Mouse (Mus musculus) neural tube, embryonic 11.5 days (tissue): ENCODE measurements around the gene Lingo3. TPM values are rescaled to one million over a fixed set of nuclear protein-coding genes. Genes with fewer than 3 reads are reported as not detected.

ENCODE experiments used
- ATAC-seq: fragments of 200-750 bp; cut with Nextera tagmentation; 2 replicates; pipeline ENCODE4 v1.8.0; 2017; ENCODE audit warnings: moderate number of reproducible peaks, mild to moderate bottlenecking, moderate TSS enrichment, moderate library complexity; ENCODE audit not compliant: insufficient read depth, low FRiP score, low TSS enrichment
- DNase-seq: peaks from one replicate; pipeline ENCODE4 v3.0.0-alpha.2; 2015; ENCODE audit warnings: low spot score
- H3K27ac ChIP-seq: fragments of 300-500 bp; sonication (generic); 2 replicates; pipeline ENCODE4 v1.5.1; 2014; ENCODE audit warnings: low read depth, mild to moderate bottlenecking, low read length
- H3K27me3 ChIP-seq: fragments of 300-500 bp; sonication (generic); 2 replicates; pipeline ENCODE4 v1.6.1; 2014; ENCODE audit warnings: mild to moderate bottlenecking, low read length, mixed read lengths; ENCODE audit not compliant: control insufficient read depth, insufficient read depth
- H3K36me3 ChIP-seq: fragments of 300-500 bp; sonication (generic); 2 replicates; pipeline ENCODE4 v1.6.1; 2014; ENCODE audit warnings: mild to moderate bottlenecking, low read length, moderate library complexity, mixed read lengths; ENCODE audit not compliant: control insufficient read depth, insufficient read depth
- H3K4me1 ChIP-seq: fragments of 300-500 bp; sonication (generic); 2 replicates; pipeline ENCODE4 v1.6.1; 2014; ENCODE audit warnings: low read length, mixed read lengths; ENCODE audit not compliant: control insufficient read depth, insufficient read depth
- H3K4me2 ChIP-seq: fragments of 300-500 bp; sonication (generic); 2 replicates; pipeline ENCODE4 v1.6.1; 2014; ENCODE audit warnings: low read depth, mild to moderate bottlenecking, moderate library complexity
- H3K4me3 ChIP-seq: fragments of 300-500 bp; sonication (generic); 2 replicates; pipeline ENCODE4 v1.5.1; 2014; ENCODE audit warnings: low read depth, low read length
- H3K9ac ChIP-seq: fragments of 300-500 bp; sonication (generic); 2 replicates; pipeline ENCODE4 v1.6.1; 2014; ENCODE audit warnings: mild to moderate bottlenecking, low read length
- H3K9me3 ChIP-seq: fragments of 300-500 bp; sonication (generic); 2 replicates; pipeline ENCODE4 v1.6.1; 2016; ENCODE audit warnings: low read length; ENCODE audit not compliant: control insufficient read depth
- WGBS: fragments of 180-500 bp; shearing (Covaris S2); extraction: QIAGEN DNeasy Blood & Tissue Kit; methylation state at CpG from one replicate; pipeline ENCODE4 v1.1.7; 2014; 5-methylcytosine and 5-hydroxymethylcytosine counted together
- polyA plus RNA-seq: library from polyadenylated mRNA; unstranded; fragments of >200 nt; fragmentation: Nextera tagmentation; extraction: Ambion mirVana; gene quantifications from 2 replicates; pipeline ENCODE4 v1.2.1, GENCODE M21; 2014

Lingo3 gene
- polyA plus RNA-seq, 1 experiment from 2014 or later: 0.40 TPM

DNA sequence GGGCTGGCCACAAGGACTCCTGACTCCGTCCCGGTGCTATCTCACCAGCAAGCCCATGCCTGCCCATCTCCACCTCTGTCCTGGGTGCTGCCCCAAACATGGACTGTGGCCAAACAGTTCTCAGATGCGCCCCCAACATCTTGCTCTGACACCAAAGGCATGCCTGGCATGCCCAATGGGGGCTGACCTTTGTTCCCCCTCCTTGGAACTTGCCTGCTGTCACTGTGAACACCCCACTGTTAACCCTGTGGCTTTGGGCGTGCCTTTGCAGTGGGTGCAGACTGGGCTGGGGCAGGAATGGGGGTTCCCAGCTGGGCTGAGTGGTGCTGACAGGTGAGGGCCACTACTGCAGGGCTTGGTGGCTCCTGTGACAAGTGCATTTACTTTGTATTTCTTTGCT, 50.0 kb downstream of the Lingo3 start:
- peaks cover 31% of the 10 kb centered on the region for H3K36me3 ChIP-seq
- no peak overlapping the region; the same call in 1 of the 2 replicates for H3K4me3 ChIP-seq
- H3K27me3 ChIP-seq: no peaks in the 10 kb centered on the region
- H3K4me1 ChIP-seq: peaks cover 10% of the 10 kb centered on the region
- no peak overlapping the region for H3K4me2 ChIP-seq
- ATAC-seq: no peak
- no peak for DNase-seq
- H3K27ac ChIP-seq: no peak overlapping the region
- 89% methylated on average over 4 of the region's 4 CpGs for WGBS
- H3K9ac ChIP-seq: no peak overlapping the region
- H3K9me3 ChIP-seq: no peaks in the 10 kb centered on the region

DNA sequence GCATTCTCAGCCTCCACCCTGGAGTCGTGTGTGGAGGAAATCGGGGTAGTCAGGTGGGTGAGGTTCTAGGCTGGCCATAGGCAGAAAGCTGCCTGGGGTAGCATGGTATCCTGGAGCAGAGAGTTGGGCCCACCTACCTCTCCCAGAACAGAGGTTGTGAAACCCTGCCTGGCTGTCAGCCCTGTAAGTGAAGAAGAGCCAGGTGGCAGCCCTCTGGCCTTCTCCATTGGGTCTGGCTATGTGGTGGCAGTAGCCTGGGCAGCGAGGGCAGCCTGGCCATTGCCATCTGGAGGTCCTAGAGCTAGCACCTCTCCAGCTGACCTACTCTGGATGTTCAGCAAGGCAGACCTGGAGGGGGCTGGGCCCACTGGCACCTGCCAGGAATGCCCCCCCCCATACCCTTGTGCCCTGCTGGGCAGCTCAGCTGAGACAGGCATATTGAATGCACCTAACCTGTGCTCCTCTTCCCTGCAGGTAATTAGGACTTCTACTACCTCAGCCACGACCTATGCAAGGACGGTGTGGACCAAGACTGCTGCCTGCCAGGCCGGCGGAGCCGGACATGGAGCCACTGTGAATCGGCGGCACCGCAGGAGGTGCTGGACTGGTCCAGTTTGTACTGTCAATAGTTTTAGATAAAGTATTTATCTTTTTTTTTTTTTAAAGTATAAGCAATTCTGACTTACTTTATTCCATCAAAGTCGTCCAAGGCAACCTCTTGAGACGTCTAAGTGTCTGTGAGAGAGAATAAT, 50.6 kb downstream of the Lingo3 start:
- H3K4me2 ChIP-seq: no peak overlapping the region
- no peak overlapping the region for H3K4me3 ChIP-seq
- peaks cover 10% of the 10 kb centered on the region for H3K4me1 ChIP-seq
- DNase-seq: no peak
- H3K36me3 ChIP-seq: peaks cover 34% of the 10 kb centered on the region
- no peak overlapping the region for H3K27ac ChIP-seq
- H3K27me3 ChIP-seq: no peaks in the 10 kb centered on the region
- 92% methylated on average over 13 of the region's 13 CpGs for whole genome bisulfite sequencing
- no peak overlapping the region for H3K9ac ChIP-seq
- no peak for ATAC-seq
- H3K9me3 ChIP-seq: no peaks in the 10 kb centered on the region

DNA sequence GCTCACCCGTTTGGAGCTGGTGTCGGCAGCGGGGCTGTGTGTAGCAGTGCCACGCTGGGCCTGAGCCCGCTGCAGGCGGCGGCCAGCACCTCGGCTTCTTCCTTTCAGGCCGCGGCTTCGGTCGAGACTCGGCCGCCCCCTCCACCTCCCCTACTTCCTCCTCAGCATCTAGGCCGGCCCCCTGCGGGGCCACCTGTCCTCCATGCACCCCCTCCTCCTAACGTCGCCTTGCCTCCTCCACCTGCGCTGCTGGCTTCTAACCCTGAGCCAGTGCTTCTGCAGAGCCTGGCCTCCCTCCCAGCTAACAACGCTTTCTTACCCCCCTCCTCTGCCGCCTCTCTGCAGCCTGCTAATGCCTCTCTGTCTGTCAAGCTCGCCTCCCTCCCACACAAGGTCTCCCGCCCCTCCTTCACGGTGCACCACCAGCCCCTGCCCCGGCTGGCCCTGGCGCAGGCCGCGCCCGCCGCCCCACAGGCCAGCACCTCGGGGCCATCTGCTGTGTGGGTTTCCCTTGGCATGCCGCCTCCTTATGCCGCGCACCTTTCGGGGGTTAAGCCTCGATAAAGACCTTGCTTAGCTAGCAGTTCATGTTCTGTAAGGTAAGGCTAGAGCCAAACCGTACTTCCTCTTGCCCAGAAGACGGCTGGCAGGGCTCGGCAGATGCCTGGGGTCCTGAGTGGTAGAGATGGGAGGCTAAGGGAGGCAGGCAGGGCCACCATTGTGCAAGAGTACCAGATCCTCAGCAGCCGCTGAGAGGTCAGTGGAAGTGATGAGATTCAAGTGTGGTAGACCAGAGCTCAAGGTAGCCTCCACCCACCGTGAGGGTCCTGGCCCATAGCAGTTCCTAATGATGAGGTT, 51.4 kb downstream of the Lingo3 start:
- peaks cover 38% of the 10 kb centered on the region for H3K36me3 ChIP-seq
- H3K9me3 ChIP-seq: no peaks in the 10 kb centered on the region
- WGBS: 76% methylated on average over 41 of the region's 41 CpGs
- no peak overlapping the region for H3K9ac ChIP-seq
- ATAC-seq (no peak), DNase-seq (no peak)
- H3K4me3 ChIP-seq: no peak overlapping the region
- peaks cover 10% of the 10 kb centered on the region for H3K4me1 ChIP-seq
- no peaks in the 10 kb centered on the region for H3K27me3 ChIP-seq
- H3K4me2 ChIP-seq: no peak overlapping the region
- no peak overlapping the region for H3K27ac ChIP-seq

DNA sequence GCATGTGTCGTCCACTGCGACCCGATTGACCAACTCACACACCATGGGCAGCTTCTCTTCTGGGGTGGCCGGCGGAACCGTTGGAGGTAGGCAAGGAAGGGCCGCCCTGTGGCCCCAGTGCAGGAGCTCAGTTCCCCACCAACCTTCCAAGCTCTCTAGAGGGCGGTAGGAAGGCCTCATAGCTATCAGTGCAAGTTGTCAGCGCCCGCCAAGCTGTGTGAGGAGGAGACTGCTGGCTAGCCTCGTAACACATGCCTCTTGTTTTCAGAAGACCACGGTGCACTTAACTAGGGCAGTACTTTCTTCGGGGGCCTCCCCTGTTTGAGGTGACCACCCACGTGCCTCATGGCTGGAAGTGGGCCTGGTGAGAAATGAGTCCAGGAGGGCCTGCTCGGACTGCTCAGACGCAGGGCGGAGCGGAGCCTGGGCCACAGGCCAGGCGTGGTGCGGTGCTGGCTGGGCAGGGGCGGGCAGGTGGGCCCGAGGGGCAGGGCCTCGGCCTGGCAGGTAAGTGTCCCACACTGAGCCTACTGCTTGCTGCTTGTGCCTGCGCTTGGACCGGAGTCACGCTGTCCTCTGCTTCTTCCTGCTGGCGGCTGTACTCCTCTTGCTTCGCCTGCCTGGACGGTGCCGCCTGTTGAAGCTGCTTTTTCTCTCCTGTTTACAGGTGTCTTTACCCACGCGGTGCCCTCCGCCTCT, 52.2 kb downstream of the Lingo3 start:
- Histone ChIP-seq H3K4me3 (no peak overlapping the region), H3K9me3 (no peaks in the 10 kb centered on the region), H3K36me3 (peaks cover 40% of the 10 kb centered on the region), H3K9ac (no peak overlapping the region), H3K4me1 (peaks cover 2% of the 10 kb centered on the region), H3K4me2 (no peak overlapping the region), H3K27ac (no peak overlapping the region), H3K27me3 (no peaks in the 10 kb centered on the region)
- ATAC-seq (no peak), DNase-seq (no peak)
- 83% methylated on average over 33 of the region's 33 CpGs for WGBS

DNA sequence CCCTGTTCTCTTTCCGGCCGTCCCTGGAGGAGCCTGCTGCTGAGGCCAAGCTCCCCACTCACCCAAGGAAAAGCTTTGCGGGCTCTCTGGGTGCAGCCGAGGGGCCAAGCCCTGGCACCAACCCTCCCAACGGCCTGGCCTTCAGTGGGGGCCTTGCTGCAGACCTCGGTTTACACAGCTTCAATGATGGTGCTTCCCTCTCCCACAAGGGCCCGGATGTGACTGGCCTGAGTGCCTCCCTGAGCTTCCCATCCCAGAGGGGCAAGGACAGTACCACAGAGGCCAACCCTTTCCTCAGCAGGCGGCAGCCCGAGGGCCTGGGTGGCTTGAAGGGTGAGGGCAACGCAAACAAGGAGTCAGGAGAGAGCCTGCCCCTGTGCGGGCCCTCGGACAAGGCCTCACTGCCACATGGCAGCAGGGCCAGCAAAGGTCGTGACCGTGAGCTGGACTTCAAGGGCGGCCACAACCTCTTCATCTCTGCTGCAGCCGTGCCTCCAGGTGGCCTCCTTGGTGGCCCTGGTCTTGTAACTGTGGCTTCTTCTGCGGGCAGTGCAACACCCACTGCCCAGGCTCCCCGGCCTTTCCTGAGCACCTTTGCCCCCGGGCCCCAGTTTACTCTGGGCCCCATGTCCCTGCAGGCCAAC, 53.0 kb downstream of the Lingo3 start:
- Histone ChIP-seq H3K27ac (no peak overlapping the region), H3K9ac (no peak overlapping the region), H3K4me2 (no peak overlapping the region), H3K36me3 (peaks cover 46% of the 10 kb centered on the region), H3K27me3 (no peaks in the 10 kb centered on the region), H3K4me3 (no peak overlapping the region), H3K9me3 (no peaks in the 10 kb centered on the region), H3K4me1 (no peaks in the 10 kb centered on the region)
- ATAC-seq (no peak), DNase-seq (no peak)
- 92% methylated on average over 18 of the region's 19 CpGs for WGBS

DNA sequence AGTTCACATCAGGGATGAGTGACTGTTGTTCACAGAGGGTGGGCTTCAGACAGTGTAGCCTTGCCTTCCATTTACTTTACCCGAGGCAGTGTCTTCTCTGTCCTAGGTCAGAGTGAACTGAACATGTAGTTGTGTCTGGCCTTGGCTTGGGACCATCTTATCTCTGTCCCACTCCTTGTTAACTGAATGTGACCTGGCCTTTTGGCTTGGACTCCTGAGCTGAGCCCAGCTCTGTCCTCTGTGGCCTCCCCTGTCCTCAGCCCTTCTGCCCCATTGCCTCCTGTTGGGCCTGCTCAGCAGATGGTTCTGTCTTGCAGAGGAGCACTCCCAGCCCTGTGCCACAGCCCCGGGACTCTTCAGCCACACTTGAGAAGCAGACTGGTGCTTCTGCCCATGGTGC, 56.3 kb downstream of the Lingo3 start:
- Histone ChIP-seq H3K4me1 (no peaks in the 10 kb centered on the region), H3K4me3 (no peak overlapping the region), H3K9ac (no peak overlapping the region), H3K27ac (no peak overlapping the region), H3K36me3 (peaks cover 64% of the 10 kb centered on the region), H3K4me2 (no peak overlapping the region), H3K9me3 (no peaks in the 10 kb centered on the region), H3K27me3 (no peaks in the 10 kb centered on the region)
- ATAC-seq: no peak
- no peak for DNase-seq
- 84% methylated on average over 2 of the region's 2 CpGs for WGBS

DNA sequence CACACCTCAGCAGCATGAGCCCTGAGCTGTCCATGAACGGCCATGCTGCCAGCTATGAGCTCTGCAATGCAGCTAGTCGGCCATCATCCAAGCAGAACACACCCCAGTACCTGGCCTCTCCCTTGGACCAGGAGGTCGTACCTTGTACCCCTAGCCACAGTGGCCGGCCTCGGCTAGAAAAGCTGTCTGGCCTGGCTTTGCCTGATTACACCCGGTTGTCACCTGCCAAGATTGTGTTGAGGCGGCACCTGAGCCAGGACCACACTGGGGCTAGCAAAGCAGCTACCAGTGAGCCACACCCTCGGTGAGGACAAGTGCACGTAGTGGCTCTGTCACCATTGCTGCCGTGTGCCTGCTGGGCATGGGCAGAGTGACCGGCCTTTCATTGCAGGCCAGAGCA, 57.9 kb downstream of the Lingo3 start:
- H3K9me3 ChIP-seq: no peaks in the 10 kb centered on the region
- WGBS: 95% methylated on average over 11 of the region's 11 CpGs
- DNase-seq (no peak), ATAC-seq (no peak)
- H3K9ac ChIP-seq: no peak overlapping the region
- H3K4me2 ChIP-seq: no peak overlapping the region
- peaks cover 68% of the 10 kb centered on the region for H3K36me3 ChIP-seq
- no peaks in the 10 kb centered on the region for H3K27me3 ChIP-seq
- no peak overlapping the region for H3K4me3 ChIP-seq
- no peaks in the 10 kb centered on the region for H3K4me1 ChIP-seq
- H3K27ac ChIP-seq: no peak overlapping the region

DNA sequence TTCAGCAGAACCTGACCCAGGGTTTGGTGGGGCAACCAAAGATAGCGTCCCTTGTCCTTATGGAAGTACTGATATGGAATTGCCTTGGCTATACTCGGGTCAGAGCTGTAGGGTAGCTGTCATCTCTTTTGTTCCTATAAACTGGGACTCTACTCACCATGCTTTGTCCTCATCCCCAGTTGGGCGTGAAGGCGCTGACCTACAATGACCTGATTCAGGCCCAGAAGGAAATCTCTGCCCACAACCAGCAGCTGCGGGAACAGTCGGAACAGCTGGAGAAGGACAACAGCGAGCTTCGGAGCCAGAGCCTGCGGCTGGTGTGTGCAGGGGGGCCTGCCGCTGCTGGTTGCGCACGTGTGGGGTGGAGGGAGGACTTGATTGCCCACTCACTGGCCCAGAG, 59.0 kb downstream of the Lingo3 start:
- H3K4me3 ChIP-seq: no peak overlapping the region
- H3K9me3 ChIP-seq: no peaks in the 10 kb centered on the region
- H3K4me2 ChIP-seq: no peak overlapping the region
- H3K4me1 ChIP-seq: no peaks in the 10 kb centered on the region
- peaks cover 64% of the 10 kb centered on the region for H3K36me3 ChIP-seq
- DNase-seq (no peak), ATAC-seq (no peak)
- 85% methylated on average over 12 of the region's 12 CpGs for WGBS
- no peaks in the 10 kb centered on the region for H3K27me3 ChIP-seq
- no peak overlapping the region for H3K9ac ChIP-seq
- no peak overlapping the region for H3K27ac ChIP-seq
